Mouse (Mus musculus): ENCODE measurements around the gene Pak1ip1. TPM values are rescaled to one million over a fixed set of nuclear protein-coding genes. Genes with fewer than 3 reads are reported as not detected.
A peak's percentile ranks its signal among the peaks of the same experiment; 100 is the strongest.

Pak1ip1 gene
- 85.5 and 93.2 TPM in 2 replicates for polyA plus RNA-seq (2016; fragmentation: Nextera tagmentation; extraction: Ambion mirVana)

- WGBS: under 1% methylated on average over 58 of the region's 58 CpGs
- Histone ChIP-seq H3K36me3 (replicated peaks) (peaks cover 18% of the 10 kb centered on the region), H3K27ac (peak within 1 kb of the TSS; percentile 96), H3K4me2 (peak within 1 kb of the TSS; percentile 88), H3K4me3 (replicated peaks) (peak within 1 kb of the TSS; percentile 95), H3K9me3 (no peaks in the 10 kb centered on the region), H3K9ac (peak within 1 kb of the TSS; percentile 86), H3K27me3 (no peaks in the 10 kb centered on the region), H3K4me1 (peaks cover 16% of the 10 kb centered on the region)
- peak; percentile 96 for ATAC-seq (ENCODE audit: low FRiP score)
These were observed at the start of gene Pak1ip1 for GRCm38 (mm10) chr13:41000926-41001639. TSS of gene Pak1ip1 (plus strand) at chr13:41001023.

GRCm38 (mm10) chr13:40951386-40951976 lies 49.3 kb upstream of the Pak1ip1 start:
- H3K27ac ChIP-seq: no peak overlapping the region
- H3K27me3 ChIP-seq: no peaks in the 10 kb centered on the region
- no peaks in the 10 kb centered on the region for H3K36me3 ChIP-seq (replicated peaks)
- no peaks in the 10 kb centered on the region for H3K4me1 ChIP-seq
- H3K9me3 ChIP-seq: no peaks in the 10 kb centered on the region
- H3K9ac ChIP-seq: no peak overlapping the region
- 82% methylated on average over 10 of the region's 10 CpGs for WGBS
- ATAC-seq (ENCODE audit: low FRiP score): no peak
- H3K4me2 ChIP-seq: no peak overlapping the region
- H3K4me3 ChIP-seq (replicated peaks): no peak overlapping the region

GRCm38 (mm10) chr13:40953231-40953630 lies 47.6 kb upstream of the Pak1ip1 start:
- 85% methylated on average over 6 of the region's 6 CpGs for WGBS

GRCm38 (mm10) chr13:40955773-40956172 lies 45.0 kb upstream of the Pak1ip1 start:
- no peaks in the 10 kb centered on the region for H3K9me3 ChIP-seq
- H3K36me3 ChIP-seq (replicated peaks): no peaks in the 10 kb centered on the region
- H3K4me3 ChIP-seq (replicated peaks): no peak overlapping the region
- 89% methylated on average over 7 of the region's 7 CpGs for WGBS
- H3K27me3 ChIP-seq: no peaks in the 10 kb centered on the region
- no peak for ATAC-seq (ENCODE audit: low FRiP score)
- no peaks in the 10 kb centered on the region for H3K4me1 ChIP-seq
- no peak overlapping the region for H3K27ac ChIP-seq
- H3K9ac ChIP-seq: no peak overlapping the region
- no peak overlapping the region for H3K4me2 ChIP-seq

More at GRCm38 (mm10) chr13:40953231-40953630, 47.6 kb upstream of the Pak1ip1 start:
- no peaks in the 10 kb centered on the region for H3K27me3 ChIP-seq
- H3K4me2 ChIP-seq: no peak overlapping the region
- no peaks in the 10 kb centered on the region for H3K4me1 ChIP-seq
- no peak for ATAC-seq (ENCODE audit: low FRiP score)
- no peak overlapping the region for H3K27ac ChIP-seq
- H3K36me3 ChIP-seq (replicated peaks): no peaks in the 10 kb centered on the region
- no peak overlapping the region for H3K4me3 ChIP-seq (replicated peaks)
- H3K9me3 ChIP-seq: no peaks in the 10 kb centered on the region
- no peak overlapping the region for H3K9ac ChIP-seq

GRCm38 (mm10) chr13:40967609-40968008 lies 33.2 kb upstream of the Pak1ip1 start:
- ATAC-seq (ENCODE audit: low FRiP score): no peak
- H3K27me3 ChIP-seq: no peaks in the 10 kb centered on the region
- H3K27ac ChIP-seq: no peak overlapping the region
- no peak overlapping the region for H3K9ac ChIP-seq
- H3K4me3 ChIP-seq (replicated peaks): no peak overlapping the region
- H3K9me3 ChIP-seq: no peaks in the 10 kb centered on the region
- no peaks in the 10 kb centered on the region for H3K36me3 ChIP-seq (replicated peaks)
- no peak overlapping the region for H3K4me2 ChIP-seq
- WGBS: 87% methylated on average over 10 of the region's 10 CpGs
- no peaks in the 10 kb centered on the region for H3K4me1 ChIP-seq

- WGBS: 86% methylated on average over 5 of the region's 5 CpGs
- Histone ChIP-seq H3K27me3 (no peaks in the 10 kb centered on the region), H3K36me3 (replicated peaks) (no peaks in the 10 kb centered on the region), H3K4me2 (no peak overlapping the region), H3K9ac (no peak overlapping the region), H3K27ac (no peak overlapping the region), H3K4me3 (replicated peaks) (no peak overlapping the region), H3K4me1 (no peaks in the 10 kb centered on the region), H3K9me3 (no peaks in the 10 kb centered on the region)
- ATAC-seq (ENCODE audit: low FRiP score): no peak
These were observed 32.3 kb upstream of the Pak1ip1 start for GRCm38 (mm10) chr13:40968564-40968963.

GRCm38 (mm10) chr13:40969761-40970390 lies 30.9 kb upstream of the Pak1ip1 start:
- H3K4me2 ChIP-seq: no peak overlapping the region
- no peak overlapping the region for H3K9ac ChIP-seq
- no peaks in the 10 kb centered on the region for H3K27me3 ChIP-seq
- no peak overlapping the region for H3K27ac ChIP-seq
- no peak for ATAC-seq (ENCODE audit: low FRiP score)
- no peaks in the 10 kb centered on the region for H3K4me1 ChIP-seq
- H3K4me3 ChIP-seq (replicated peaks): no peak overlapping the region
- H3K9me3 ChIP-seq: no peaks in the 10 kb centered on the region
- H3K36me3 ChIP-seq (replicated peaks): no peaks in the 10 kb centered on the region
- 92% methylated on average over 4 of the region's 4 CpGs for WGBS

DNA sequence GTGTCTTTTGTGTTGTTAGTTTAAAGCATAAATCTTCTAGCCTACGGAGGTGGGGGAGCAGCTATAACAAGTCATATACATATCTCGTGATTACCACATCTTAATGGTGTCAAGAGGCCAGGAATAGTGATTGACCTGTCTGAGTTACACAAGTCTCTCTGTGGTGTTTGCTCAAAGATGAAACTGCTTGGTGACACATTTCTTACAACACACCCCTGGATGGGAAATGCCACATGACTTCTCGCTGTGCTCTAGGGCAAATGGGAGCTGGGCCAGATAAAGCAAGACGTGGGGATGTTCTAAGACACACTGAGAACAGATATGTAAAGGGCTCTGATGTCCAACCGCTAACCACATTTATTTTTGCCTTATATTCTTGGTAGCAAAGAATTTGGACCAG lies 29.6 kb upstream of the Pak1ip1 start:
- no peaks in the 10 kb centered on the region for H3K4me1 ChIP-seq
- no peak for ATAC-seq (ENCODE audit: low FRiP score)
- H3K27me3 ChIP-seq: no peaks in the 10 kb centered on the region
- no peaks in the 10 kb centered on the region for H3K9me3 ChIP-seq
- WGBS: 94% methylated on average over 5 of the region's 5 CpGs
- no peak overlapping the region for H3K4me2 ChIP-seq
- H3K9ac ChIP-seq: no peak overlapping the region
- no peak overlapping the region for H3K27ac ChIP-seq
- no peak overlapping the region for H3K4me3 ChIP-seq (replicated peaks)
- no peaks in the 10 kb centered on the region for H3K36me3 ChIP-seq (replicated peaks)

DNA sequence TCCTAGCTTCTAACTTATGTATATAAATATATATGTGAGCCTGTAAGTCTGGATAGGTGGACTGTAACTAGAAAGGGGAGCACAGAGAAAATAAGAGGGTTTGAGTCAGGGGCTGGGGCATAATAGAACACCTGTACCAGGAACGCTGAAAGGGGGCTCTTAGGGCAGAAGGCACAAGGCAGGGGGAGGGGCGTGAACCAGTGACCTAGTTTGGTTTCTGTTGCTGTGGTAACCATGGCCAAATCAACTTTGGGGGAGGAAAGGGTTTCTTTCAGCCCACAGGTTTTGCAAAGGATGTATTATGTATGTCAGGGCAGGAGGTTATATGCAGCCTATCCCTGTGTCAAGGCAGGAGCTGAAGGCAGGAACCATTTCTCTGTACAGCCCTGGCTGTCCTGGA lies 29.0 kb upstream of the Pak1ip1 start:
- no peaks in the 10 kb centered on the region for H3K27me3 ChIP-seq
- H3K36me3 ChIP-seq (replicated peaks): no peaks in the 10 kb centered on the region
- no peak overlapping the region for H3K4me3 ChIP-seq (replicated peaks)
- H3K9ac ChIP-seq: no peak overlapping the region
- H3K9me3 ChIP-seq: no peaks in the 10 kb centered on the region
- H3K4me1 ChIP-seq: no peaks in the 10 kb centered on the region
- H3K27ac ChIP-seq: no peak overlapping the region
- 83% methylated on average over 2 of the region's 2 CpGs for WGBS
- H3K4me2 ChIP-seq: no peak overlapping the region
- no peak for ATAC-seq (ENCODE audit: low FRiP score)

DNA sequence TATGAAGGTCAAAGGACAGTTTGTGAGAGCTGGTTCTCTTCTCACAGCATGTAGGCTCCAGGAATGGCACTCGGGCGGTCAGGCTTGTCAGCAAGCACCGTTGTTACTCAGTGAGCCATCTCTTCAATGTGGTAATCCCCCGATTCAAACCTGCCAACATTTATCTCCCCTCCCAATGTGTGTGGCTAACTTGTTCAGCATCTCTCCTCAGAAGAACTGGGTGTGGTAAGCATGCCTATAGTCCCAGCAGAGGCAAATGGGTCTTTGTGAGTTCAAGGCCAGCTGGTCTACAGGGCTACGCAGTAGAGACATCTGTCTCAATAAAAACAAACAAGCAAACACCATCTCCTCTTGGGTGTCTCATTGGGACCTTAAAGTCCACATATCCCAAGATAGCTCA lies 27.8 kb upstream of the Pak1ip1 start:
- Histone ChIP-seq H3K4me3 (replicated peaks) (no peak overlapping the region), H3K9me3 (no peaks in the 10 kb centered on the region), H3K27ac (no peak overlapping the region), H3K4me1 (no peaks in the 10 kb centered on the region), H3K27me3 (no peaks in the 10 kb centered on the region), H3K4me2 (no peak overlapping the region), H3K9ac (no peak overlapping the region), H3K36me3 (replicated peaks) (no peaks in the 10 kb centered on the region)
- 89% methylated on average over 5 of the region's 5 CpGs for WGBS
- no peak for ATAC-seq (ENCODE audit: low FRiP score)

GRCm38 (mm10) chr13:40977609-40978008 lies 23.2 kb upstream of the Pak1ip1 start:
- Histone ChIP-seq H3K9ac (no peak overlapping the region), H3K27me3 (no peaks in the 10 kb centered on the region), H3K9me3 (no peaks in the 10 kb centered on the region), H3K4me2 (no peak overlapping the region), H3K4me1 (no peaks in the 10 kb centered on the region), H3K4me3 (replicated peaks) (no peak overlapping the region), H3K36me3 (replicated peaks) (no peaks in the 10 kb centered on the region), H3K27ac (no peak overlapping the region)
- 9% methylated on average over 7 of the region's 7 CpGs for WGBS
- no peak for ATAC-seq (ENCODE audit: low FRiP score)

- H3K27ac ChIP-seq: no peak overlapping the region
- no peak overlapping the region for H3K4me2 ChIP-seq
- H3K9ac ChIP-seq: no peak overlapping the region
- WGBS: 89% methylated on average over 4 of the region's 4 CpGs
- no peaks in the 10 kb centered on the region for H3K36me3 ChIP-seq (replicated peaks)
- H3K4me3 ChIP-seq (replicated peaks): no peak overlapping the region
- no peaks in the 10 kb centered on the region for H3K4me1 ChIP-seq
- no peak for ATAC-seq (ENCODE audit: low FRiP score)
- no peaks in the 10 kb centered on the region for H3K9me3 ChIP-seq
- H3K27me3 ChIP-seq: no peaks in the 10 kb centered on the region
These were observed 22.2 kb upstream of the Pak1ip1 start for GRCm38 (mm10) chr13:40978652-40979051.

Measured in forebrain, embryonic 12.5 days (tissue).